Mouse (Mus musculus): ENCODE measurements at regions not wholly inside any gene's neighbourhood (a gene's known extent, or its start where the extent isn't known, plus 50 kb on each side); places are given as distances from the start of the nearest gene placed in this dataset.

DNA sequence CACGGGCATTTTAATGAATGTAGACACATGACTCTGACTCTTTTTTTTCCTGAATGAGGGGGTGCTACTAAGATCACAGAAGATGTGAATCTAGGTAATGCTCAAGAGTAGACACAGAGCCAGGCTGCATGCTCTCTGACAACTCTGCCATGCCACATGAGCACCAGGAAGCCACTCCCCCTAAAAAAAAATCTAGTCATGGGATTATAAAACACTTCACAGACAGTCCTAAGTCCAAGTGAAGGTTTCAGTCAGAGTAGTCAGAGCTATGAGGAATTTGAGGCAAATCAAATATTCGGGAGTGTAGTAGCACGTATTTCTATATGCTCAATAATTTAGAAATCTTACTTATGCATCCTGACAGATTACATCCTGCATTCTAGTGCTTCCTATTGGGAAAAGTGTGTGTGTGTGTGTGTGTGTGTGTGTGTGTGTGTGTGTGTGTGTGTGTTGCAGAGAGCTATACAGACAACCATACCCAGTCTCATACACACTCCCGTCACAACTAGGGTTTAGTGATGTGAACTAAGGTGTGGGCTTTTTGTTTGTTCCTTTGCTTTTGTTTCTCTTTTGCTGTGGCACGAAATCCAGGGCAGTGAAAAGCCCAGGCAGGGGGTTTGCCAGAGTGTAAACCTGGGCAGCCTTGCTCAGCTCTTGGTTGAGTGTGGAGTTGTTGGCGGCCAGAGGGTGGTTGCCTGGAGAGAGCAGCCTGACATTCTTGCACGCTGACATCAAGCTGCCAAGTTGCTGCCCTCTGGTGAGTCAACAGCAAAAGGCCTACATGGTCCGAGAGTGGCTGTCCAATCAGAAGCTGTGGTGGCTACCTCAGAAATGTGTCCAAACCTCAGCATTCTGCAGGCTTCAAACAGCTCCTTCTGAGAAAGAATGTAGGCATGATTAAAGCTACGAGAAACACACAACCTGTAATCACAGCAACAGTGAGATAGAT lies 116.8 kb upstream of the Cdkn2b start:
- Histone ChIP-seq H3K27me3 (ENCODE audit: insufficient read depth, low read length) (no peaks in the 10 kb centered on the region), H3K4me3 (ENCODE audit: low read length) (no peak overlapping the region), H3K4me1 (ENCODE audit: insufficient read depth, low read length) (no peaks in the 10 kb centered on the region), H3K36me3 (ENCODE audit: insufficient read depth, low read length) (no peaks in the 10 kb centered on the region), H3K9me3 (ENCODE audit: low read length) (no peaks in the 10 kb centered on the region), H3K9ac (replicated peaks; ENCODE audit: low read length) (no peak overlapping the region), H3K4me2 (ENCODE audit: low read depth, low read length) (no peak overlapping the region), H3K27ac (no peak overlapping the region)
- 49% methylated on average over 9 of the region's 9 CpGs for WGBS
- DNase-seq (ENCODE audit: low spot score) (peak; percentile 76), ATAC-seq (peak; percentile 95)
- TF ChIP-seq CTCF (IDR thresholded peaks at IDR 0.05; ENCODE audit: low read depth), result peak; percentile 50

DNA sequence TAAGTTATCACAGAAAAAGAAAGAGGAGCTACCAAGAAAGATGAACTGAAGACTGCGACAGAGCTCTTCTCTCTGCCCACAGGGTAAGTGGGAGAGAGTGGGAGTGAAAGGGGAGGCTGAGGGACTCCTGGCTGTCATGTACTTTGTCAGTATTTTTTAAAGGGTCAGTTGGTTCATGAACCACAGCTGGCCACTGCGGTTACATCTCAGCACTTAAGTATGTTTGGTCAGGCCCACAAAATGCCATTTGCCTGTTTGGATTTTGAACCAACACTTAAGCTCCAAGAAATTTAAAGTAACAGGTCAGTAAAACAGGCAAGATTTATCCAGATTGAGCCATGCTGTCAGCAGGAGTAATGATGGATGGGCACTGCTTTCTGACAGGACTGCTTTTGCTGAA lies 115.1 kb upstream of the Cdkn2b start:
- Histone ChIP-seq H3K4me1 (ENCODE audit: insufficient read depth, low read length) (no peaks in the 10 kb centered on the region), H3K4me2 (ENCODE audit: low read depth, low read length) (no peak overlapping the region), H3K36me3 (ENCODE audit: insufficient read depth, low read length) (no peaks in the 10 kb centered on the region), H3K4me3 (ENCODE audit: low read length) (no peak overlapping the region), H3K27me3 (ENCODE audit: insufficient read depth, low read length) (no peaks in the 10 kb centered on the region), H3K27ac (no peak overlapping the region), H3K9me3 (ENCODE audit: low read length) (no peaks in the 10 kb centered on the region), H3K9ac (replicated peaks; ENCODE audit: low read length) (no peak overlapping the region)
- TF ChIP-seq CTCF (IDR thresholded peaks at IDR 0.05; ENCODE audit: low read depth), result no peak
- no peak for ATAC-seq
- WGBS, result 82% methylated on average over 2 of the region's 2 CpGs
- no peak for DNase-seq (ENCODE audit: low spot score)

DNA sequence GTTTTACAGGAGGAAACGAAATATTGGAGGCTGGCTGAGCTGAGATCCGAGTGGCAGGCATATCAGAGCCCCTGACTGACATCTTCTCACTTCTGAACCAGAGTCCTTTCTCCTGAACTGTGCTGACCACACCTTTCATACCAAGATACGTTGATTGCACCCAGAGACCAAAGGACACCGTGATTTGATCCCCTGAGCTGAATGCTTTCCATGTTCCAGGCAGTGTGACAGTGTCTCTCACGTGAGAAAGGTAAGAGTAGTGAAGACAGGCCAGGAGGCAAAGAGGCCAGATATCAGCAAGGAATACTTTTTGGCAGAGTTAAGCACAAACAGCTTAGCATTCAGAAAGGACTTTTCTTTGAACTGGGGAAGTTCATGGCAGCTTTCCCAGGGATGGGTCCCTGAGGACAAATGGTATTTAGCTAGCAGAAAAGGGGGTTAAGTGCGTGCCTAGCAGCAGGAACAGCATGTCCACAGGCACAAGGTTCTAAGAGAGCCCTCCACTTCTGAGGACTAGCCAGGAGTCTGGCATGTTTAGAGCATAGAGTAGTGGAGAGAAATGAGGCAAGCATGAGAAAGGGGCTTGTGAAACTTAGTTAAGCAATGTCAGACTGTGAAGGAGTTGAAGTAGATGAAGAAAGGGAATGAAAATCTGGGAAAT lies 111.0 kb upstream of the Cdkn2b start:
- no peaks in the 10 kb centered on the region for H3K36me3 ChIP-seq (ENCODE audit: insufficient read depth, low read length)
- TF ChIP-seq CTCF (IDR thresholded peaks at IDR 0.05; ENCODE audit: low read depth), result no peak
- H3K27ac ChIP-seq, result no peak overlapping the region
- DNase-seq (ENCODE audit: low spot score) (peak; percentile 48), ATAC-seq (no peak)
- WGBS, result 56% methylated on average over 6 of the region's 6 CpGs
- no peak overlapping the region for H3K4me3 ChIP-seq (ENCODE audit: low read length)
- no peaks in the 10 kb centered on the region for H3K9me3 ChIP-seq (ENCODE audit: low read length)
- no peaks in the 10 kb centered on the region for H3K4me1 ChIP-seq (ENCODE audit: insufficient read depth, low read length)
- no peak overlapping the region for H3K4me2 ChIP-seq (ENCODE audit: low read depth, low read length)
- H3K9ac ChIP-seq (replicated peaks; ENCODE audit: low read length), result no peak overlapping the region
- H3K27me3 ChIP-seq (ENCODE audit: insufficient read depth, low read length), result no peaks in the 10 kb centered on the region

DNA sequence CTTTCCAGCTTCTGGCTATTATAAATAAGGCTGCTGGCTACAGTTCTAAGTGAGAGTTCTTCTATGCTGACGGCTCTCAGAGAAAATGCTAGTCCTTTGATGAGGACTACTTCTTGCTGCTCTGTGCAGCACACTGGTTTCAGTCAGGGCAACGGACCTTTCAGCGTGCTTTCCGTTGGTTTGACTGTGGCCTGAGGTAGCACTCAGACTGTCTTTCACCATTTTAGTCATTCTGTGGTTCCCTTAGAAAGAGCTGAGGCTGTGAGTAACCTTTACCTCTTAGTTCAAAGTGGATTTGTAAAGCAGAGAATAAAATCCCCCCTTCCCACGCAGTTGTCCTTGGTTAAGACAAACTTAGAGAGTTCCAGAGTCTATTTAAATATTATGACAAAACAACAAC lies 110.0 kb upstream of the Cdkn2b start:
- H3K4me2 ChIP-seq (ENCODE audit: low read depth, low read length), result no peak overlapping the region
- no peak for TF ChIP-seq CTCF (IDR thresholded peaks at IDR 0.05; ENCODE audit: low read depth)
- H3K27ac ChIP-seq, result no peak overlapping the region
- no peaks in the 10 kb centered on the region for H3K27me3 ChIP-seq (ENCODE audit: insufficient read depth, low read length)
- H3K9ac ChIP-seq (replicated peaks; ENCODE audit: low read length), result no peak overlapping the region
- H3K4me1 ChIP-seq (ENCODE audit: insufficient read depth, low read length), result no peaks in the 10 kb centered on the region
- WGBS, result 89% methylated on average over 5 of the region's 5 CpGs
- H3K36me3 ChIP-seq (ENCODE audit: insufficient read depth, low read length), result no peaks in the 10 kb centered on the region
- no peaks in the 10 kb centered on the region for H3K9me3 ChIP-seq (ENCODE audit: low read length)
- ATAC-seq, result no peak
- no peak overlapping the region for H3K4me3 ChIP-seq (ENCODE audit: low read length)
- no peak for DNase-seq (ENCODE audit: low spot score)

DNA sequence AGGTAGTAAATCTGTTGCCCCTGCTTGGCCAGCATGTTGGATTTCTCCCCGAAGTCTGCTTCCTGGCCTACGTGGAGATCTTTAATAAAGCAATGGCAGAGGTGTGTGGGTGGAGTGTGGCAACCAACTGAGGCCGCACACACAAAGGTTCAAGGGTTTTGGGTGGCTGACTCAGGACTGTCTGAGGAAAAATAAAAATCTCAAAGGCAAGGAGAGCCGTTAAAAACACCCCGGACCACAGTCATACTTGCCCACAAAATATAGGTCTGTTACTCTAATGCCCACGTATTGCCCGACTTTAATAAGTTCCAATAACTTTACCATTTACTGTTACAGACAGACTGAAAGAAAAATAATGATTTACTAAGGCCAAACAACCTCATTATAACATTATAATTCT lies 108.7 kb upstream of the Cdkn2b start:
- no peak for DNase-seq (ENCODE audit: low spot score)
- WGBS, result 90% methylated on average over 7 of the region's 7 CpGs
- H3K9ac ChIP-seq (replicated peaks; ENCODE audit: low read length), result no peak overlapping the region
- no peaks in the 10 kb centered on the region for H3K27me3 ChIP-seq (ENCODE audit: insufficient read depth, low read length)
- H3K4me3 ChIP-seq (ENCODE audit: low read length), result no peak overlapping the region
- ATAC-seq, result no peak
- no peak overlapping the region for H3K27ac ChIP-seq
- H3K9me3 ChIP-seq (ENCODE audit: low read length), result no peaks in the 10 kb centered on the region
- no peak overlapping the region for H3K4me2 ChIP-seq (ENCODE audit: low read depth, low read length)
- H3K36me3 ChIP-seq (ENCODE audit: insufficient read depth, low read length), result no peaks in the 10 kb centered on the region
- H3K4me1 ChIP-seq (ENCODE audit: insufficient read depth, low read length), result no peaks in the 10 kb centered on the region
- no peak for TF ChIP-seq CTCF (IDR thresholded peaks at IDR 0.05; ENCODE audit: low read depth)

DNA sequence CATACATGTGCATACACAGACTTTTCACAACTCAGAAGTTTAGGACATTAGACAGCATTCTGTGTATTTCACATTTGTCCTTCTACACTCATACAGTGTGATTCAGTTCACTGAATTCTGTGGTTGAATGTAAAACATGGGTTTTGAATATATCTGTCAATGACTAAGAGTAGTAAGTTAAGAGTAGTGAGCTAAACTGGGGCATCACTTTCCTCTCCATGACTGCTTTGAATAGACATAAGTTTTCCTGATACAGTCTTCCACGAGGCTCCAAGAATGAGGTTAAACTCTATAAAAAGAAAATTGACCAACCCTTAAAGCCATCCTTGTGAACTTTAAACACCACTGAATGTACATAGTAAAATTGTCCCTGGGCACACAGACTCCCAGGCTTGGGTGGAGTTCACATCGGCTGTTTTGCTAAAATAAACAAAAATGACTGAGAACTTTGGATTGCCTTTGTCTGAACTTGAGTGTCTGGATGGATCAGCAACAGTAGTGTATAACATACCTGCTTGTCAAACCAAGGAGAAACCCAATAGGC lies 94.9 kb upstream of the Cdkn2b start:
- Histone ChIP-seq H3K36me3 (ENCODE audit: insufficient read depth, low read length) (no peaks in the 10 kb centered on the region), H3K9ac (replicated peaks; ENCODE audit: low read length) (no peak overlapping the region), H3K27ac (no peak overlapping the region), H3K4me3 (ENCODE audit: low read length) (no peak overlapping the region), H3K27me3 (ENCODE audit: insufficient read depth, low read length) (no peaks in the 10 kb centered on the region), H3K9me3 (ENCODE audit: low read length) (no peaks in the 10 kb centered on the region), H3K4me2 (ENCODE audit: low read depth, low read length) (no peak overlapping the region), H3K4me1 (ENCODE audit: insufficient read depth, low read length) (no peaks in the 10 kb centered on the region)
- TF ChIP-seq CTCF (IDR thresholded peaks at IDR 0.05; ENCODE audit: low read depth), result no peak
- DNase-seq (ENCODE audit: low spot score), result no peak
- WGBS, result 84% methylated on average over 2 of the region's 2 CpGs
- no peak for ATAC-seq

Measured in hindbrain, postnatal 0 days (tissue).